Mouse (Mus musculus) midbrain, embryonic 13.5 days (tissue): ENCODE results near the gene Sufu. TPM values are rescaled to one million over a fixed set of nuclear protein-coding genes. Genes with fewer than 3 reads are reported as not detected.
A peak's percentile ranks its signal among the peaks of the same experiment; 100 is the strongest.

Source experiments
- ATAC-seq: fragments of 200-750 bp; cut with Nextera tagmentation; 2 replicates; pipeline ENCODE4 v1.8.0; 2017; ENCODE audit warnings: mild to moderate bottlenecking, moderate TSS enrichment, moderate library complexity
- H3K27ac ChIP-seq: fragments of 300-500 bp; sonication (generic); 2 replicates; pipeline ENCODE4 v1.5.1; 2015; ENCODE audit warnings: inconsistent platforms, mild to moderate bottlenecking, moderate library complexity
- H3K27me3 ChIP-seq: fragments of 300-500 bp; sonication (generic); 2 replicates; pipeline ENCODE4 v1.6.1; 2015; ENCODE audit warnings: mild to moderate bottlenecking, inconsistent platforms
- H3K36me3 ChIP-seq: fragments of 300-500 bp; sonication (generic); 2 replicates; pipeline ENCODE4 v1.6.1; 2015; ENCODE audit warnings: mild to moderate bottlenecking, inconsistent platforms
- H3K4me1 ChIP-seq: fragments of 300-500 bp; sonication (generic); replicated peaks from 2 replicates; pipeline ENCODE4 v1.6.1; 2015; ENCODE audit warnings: inconsistent platforms
- H3K4me2 ChIP-seq: fragments of 300-500 bp; sonication (generic); replicated peaks from 2 replicates; pipeline ENCODE4 v1.6.1; 2015; ENCODE audit warnings: moderate library complexity, mild to moderate bottlenecking, inconsistent platforms
- H3K4me3 ChIP-seq: fragments of 300-500 bp; sonication (generic); replicated peaks from 2 replicates; pipeline ENCODE4 v1.5.1; 2015; ENCODE audit warnings: mild to moderate bottlenecking, inconsistent platforms
- H3K9ac ChIP-seq: fragments of 300-500 bp; sonication (generic); replicated peaks from 2 replicates; pipeline ENCODE4 v1.6.1; 2015; ENCODE audit warnings: mild to moderate bottlenecking, inconsistent platforms
- H3K9me3 ChIP-seq: fragments of 300-500 bp; sonication (generic); 2 replicates; pipeline ENCODE4 v1.6.1; 2016; ENCODE audit warnings: mild to moderate bottlenecking, inconsistent platforms
- WGBS: fragments of 180-500 bp; shearing (Covaris S2); methylation state at CpG from one replicate; pipeline ENCODE4 v1.1.7; 2015; 5-methylcytosine and 5-hydroxymethylcytosine counted together
- polyA plus RNA-seq: library from polyadenylated mRNA; unstranded; fragments of >200 nt; fragmentation: Nextera tagmentation; extraction: Ambion mirVana; gene quantifications from 2 replicates; pipeline ENCODE4 v1.2.1, GENCODE M21; 2015

Sufu gene
- polyA plus RNA-seq, 1 experiment from 2014 or later = 28.6 TPM

GRCm38 (mm10) chr19:46396109-46396508, 587 bp upstream of the Sufu start:
- H3K27ac ChIP-seq = no peak overlapping the region
- no peaks in the 10 kb centered on the region for H3K9me3 ChIP-seq
- WGBS = 11% methylated on average over 8 of the region's 8 CpGs
- H3K4me2 ChIP-seq = peak overlapping the region; percentile 94
- H3K36me3 ChIP-seq = peaks cover 9% of the 10 kb centered on the region
- ATAC-seq = no peak
- H3K4me1 ChIP-seq = peaks cover 58% of the 10 kb centered on the region
- peak overlapping the region; percentile 81 for H3K4me3 ChIP-seq
- 0 out of 2 replicates have a peak overlapping the region, but pooled peaks have one; percentile 90 for H3K9ac ChIP-seq
- H3K27me3 ChIP-seq = no peaks in the 10 kb centered on the region

- H3K4me1 ChIP-seq = peaks cover 52% of the 10 kb centered on the region
- ATAC-seq = no peak
- peaks cover 8% of the 10 kb centered on the region for H3K36me3 ChIP-seq
- H3K4me2 ChIP-seq = peak overlapping the region; percentile 84
- peak overlapping the region; percentile 81 for H3K9ac ChIP-seq
- no peaks in the 10 kb centered on the region for H3K27me3 ChIP-seq
- peak overlapping the region; percentile 83 for H3K4me3 ChIP-seq
- WGBS = 2% methylated on average over 19 of the region's 19 CpGs
- peak overlapping the region; percentile 82; the same call in 1 of the 2 replicates for H3K27ac ChIP-seq
- H3K9me3 ChIP-seq = no peaks in the 10 kb centered on the region
Measured at GRCm38 (mm10) chr19:46397436-46398001, 823 bp downstream of the Sufu start.

- 36% methylated on average over 3 of the region's 3 CpGs for WGBS
- no peak for ATAC-seq
Measured at GRCm38 (mm10) chr19:46398401-46398800, 1.7 kb downstream of the Sufu start.

GRCm38 (mm10) chr19:46399372-46399771, 2.7 kb downstream of the Sufu start:
- H3K36me3 ChIP-seq = peaks cover 27% of the 10 kb centered on the region
- no peaks in the 10 kb centered on the region for H3K27me3 ChIP-seq
- no peak overlapping the region for H3K27ac ChIP-seq
- no peaks in the 10 kb centered on the region for H3K9me3 ChIP-seq
- H3K4me2 ChIP-seq = no peak overlapping the region; the same call in 1 of the 2 replicates
- peaks cover 39% of the 10 kb centered on the region for H3K4me1 ChIP-seq
- no peak for ATAC-seq
- no peak overlapping the region for H3K4me3 ChIP-seq
- WGBS = 74% methylated on average over 6 of the region's 6 CpGs
- H3K9ac ChIP-seq = 0 out of 2 replicates have a peak overlapping the region, but pooled peaks have one; percentile 21

More at GRCm38 (mm10) chr19:46398401-46398800, 1.7 kb downstream of the Sufu start:
- H3K4me3 ChIP-seq = peak overlapping the region; percentile 83
- no peaks in the 10 kb centered on the region for H3K9me3 ChIP-seq
- H3K27ac ChIP-seq = no peak overlapping the region
- peak overlapping the region; percentile 81 for H3K9ac ChIP-seq
- H3K4me2 ChIP-seq = peak overlapping the region; percentile 84
- H3K36me3 ChIP-seq = peaks cover 17% of the 10 kb centered on the region
- no peaks in the 10 kb centered on the region for H3K27me3 ChIP-seq
- H3K4me1 ChIP-seq = peaks cover 49% of the 10 kb centered on the region

- no peak overlapping the region for H3K4me3 ChIP-seq
- no peak overlapping the region for H3K4me2 ChIP-seq
- ATAC-seq = no peak
- no peak overlapping the region for H3K27ac ChIP-seq
- H3K4me1 ChIP-seq = peaks cover 37% of the 10 kb centered on the region
- WGBS = 88% methylated on average over 7 of the region's 7 CpGs
- peaks cover 30% of the 10 kb centered on the region for H3K36me3 ChIP-seq
- 0 out of 2 replicates have a peak overlapping the region, but pooled peaks have one; percentile 19 for H3K9ac ChIP-seq
- H3K9me3 ChIP-seq = no peaks in the 10 kb centered on the region
- no peaks in the 10 kb centered on the region for H3K27me3 ChIP-seq
Measured at GRCm38 (mm10) chr19:46399886-46400285, 3.2 kb downstream of the Sufu start.

- Histone ChIP-seq H3K4me2 (no peak overlapping the region), H3K36me3 (peaks cover 36% of the 10 kb centered on the region), H3K4me3 (no peak overlapping the region), H3K27me3 (no peaks in the 10 kb centered on the region), H3K9me3 (no peaks in the 10 kb centered on the region), H3K9ac (no peak overlapping the region), H3K4me1 (peaks cover 37% of the 10 kb centered on the region), H3K27ac (no peak overlapping the region)
- 93% methylated on average over 7 of the region's 7 CpGs for whole genome bisulfite sequencing
- ATAC-seq = no peak
Measured at GRCm38 (mm10) chr19:46400558-46400957, 3.9 kb downstream of the Sufu start.

GRCm38 (mm10) chr19:46404030-46404429, 7.3 kb downstream of the Sufu start:
- Histone ChIP-seq H3K4me1 (peaks cover 18% of the 10 kb centered on the region), H3K27ac (no peak overlapping the region), H3K4me3 (no peak overlapping the region), H3K27me3 (no peaks in the 10 kb centered on the region), H3K4me2 (no peak overlapping the region), H3K36me3 (peaks cover 61% of the 10 kb centered on the region), H3K9ac (no peak overlapping the region), H3K9me3 (no peaks in the 10 kb centered on the region)
- 96% methylated on average over 1 of the region's 1 CpGs for WGBS
- ATAC-seq = no peak

GRCm38 (mm10) chr19:46406592-46407386, 10.1 kb downstream of the Sufu start:
- ATAC-seq = no peak
- H3K27ac ChIP-seq = no peak overlapping the region
- H3K4me3 ChIP-seq = no peak overlapping the region
- no peaks in the 10 kb centered on the region for H3K27me3 ChIP-seq
- peaks cover 56% of the 10 kb centered on the region for H3K36me3 ChIP-seq
- no peak overlapping the region for H3K4me2 ChIP-seq
- no peaks in the 10 kb centered on the region for H3K9me3 ChIP-seq
- WGBS = 85% methylated on average over 8 of the region's 8 CpGs
- no peak overlapping the region; the same call in 1 of the 2 replicates for H3K9ac ChIP-seq
- H3K4me1 ChIP-seq = peaks cover 5% of the 10 kb centered on the region; the same call in 1 of the 2 replicates

- H3K27ac ChIP-seq = no peak overlapping the region
- no peaks in the 10 kb centered on the region for H3K27me3 ChIP-seq
- peaks cover 36% of the 10 kb centered on the region for H3K36me3 ChIP-seq
- H3K4me1 ChIP-seq = peaks cover 5% of the 10 kb centered on the region; the same call in 1 of the 2 replicates
- no peak overlapping the region for H3K4me3 ChIP-seq
- H3K4me2 ChIP-seq = no peak overlapping the region
- H3K9ac ChIP-seq = no peak overlapping the region
- WGBS = 85% methylated on average over 3 of the region's 3 CpGs
- H3K9me3 ChIP-seq = no peaks in the 10 kb centered on the region
- ATAC-seq = no peak
Measured at GRCm38 (mm10) chr19:46409506-46409905, 12.8 kb downstream of the Sufu start.

- Histone ChIP-seq H3K4me3 (no peak overlapping the region), H3K36me3 (peaks cover 11% of the 10 kb centered on the region; the same call in 1 of the 2 replicates), H3K4me2 (no peak overlapping the region), H3K4me1 (peaks cover 13% of the 10 kb centered on the region; the same call in 1 of the 2 replicates), H3K27me3 (no peaks in the 10 kb centered on the region), H3K9ac (no peak overlapping the region), H3K27ac (no peak overlapping the region), H3K9me3 (no peaks in the 10 kb centered on the region)
- ATAC-seq = no peak
- 91% methylated on average over 12 of the region's 12 CpGs for WGBS
Measured at GRCm38 (mm10) chr19:46412056-46412805, 15.5 kb downstream of the Sufu start.

GRCm38 (mm10) chr19:46413969-46414368, 17.3 kb downstream of the Sufu start:
- Histone ChIP-seq H3K4me2 (no peak overlapping the region), H3K9ac (no peak overlapping the region), H3K4me1 (peaks cover 12% of the 10 kb centered on the region; the same call in 1 of the 2 replicates), H3K4me3 (no peak overlapping the region), H3K27me3 (no peaks in the 10 kb centered on the region), H3K9me3 (no peaks in the 10 kb centered on the region), H3K36me3 (peaks cover 3% of the 10 kb centered on the region; the same call in 1 of the 2 replicates), H3K27ac (no peak overlapping the region)
- 100% methylated on average over 2 of the region's 2 CpGs for WGBS
- no peak for ATAC-seq
